Mouse (Mus musculus): ENCODE data around the gene F5. TPM values are rescaled to one million over a fixed set of nuclear protein-coding genes. Genes with fewer than 3 reads are reported as not detected.
A peak's percentile ranks its signal among the peaks of the same experiment; 100 is the strongest.

Gene F5
- 157 and 197 TPM in 2 replicates for total RNA-seq (2014; rRNA removed)
- polyA plus RNA-seq (2012; rRNA removed): 77.7 and 79.8 TPM in 2 replicates

DNA sequence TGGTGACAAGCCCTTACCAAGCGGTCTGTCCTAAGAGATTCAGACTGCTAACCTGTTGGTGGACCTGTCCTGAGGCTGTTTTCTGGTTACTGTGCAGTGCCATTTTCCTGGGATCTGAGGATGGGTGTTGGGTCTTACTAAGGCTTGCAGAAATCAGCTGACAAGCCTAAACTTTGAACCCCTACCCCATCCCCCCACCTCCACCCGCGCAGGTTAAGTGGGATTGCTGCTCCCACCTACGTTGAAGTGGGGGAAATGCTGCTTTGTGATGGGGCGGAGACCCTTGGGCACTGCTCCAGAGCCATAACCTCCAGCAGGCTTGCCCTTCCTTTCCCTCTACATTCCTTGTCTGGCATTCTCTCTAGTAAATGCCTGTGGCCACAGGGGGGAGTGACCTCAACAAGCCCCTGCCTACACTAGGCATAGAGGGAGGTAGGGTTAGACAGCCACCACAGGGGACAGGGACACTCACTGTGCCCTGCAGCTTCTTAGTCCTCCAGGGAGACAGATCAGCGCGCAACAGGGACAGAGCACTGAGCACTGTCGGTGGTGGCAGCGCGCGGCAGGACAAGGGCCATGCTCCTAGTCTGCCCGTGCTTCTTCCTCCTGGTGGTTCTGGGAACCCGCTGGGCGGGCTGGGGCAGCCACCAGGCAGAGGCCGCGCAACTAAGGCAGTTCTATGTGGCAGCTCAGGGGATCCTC is at the start of gene F5:
Gene F5 (plus strand): TSS at position 452 of the 702 bp plus-strand sequence.
- Histone ChIP-seq H3K79me2 (ENCODE audit: control insufficient read depth, insufficient read depth, low read length) (peaks cover 6% of the 10 kb centered on the region; the same call in 1 of the 2 replicates), H3K27ac (replicated peaks; ENCODE audit: insufficient read depth, low read depth, low read length) (peak within 1 kb of the TSS; percentile 93), H3K4me1 (ENCODE audit: control insufficient read depth, insufficient read depth, low read length) (peaks cover 14% of the 10 kb centered on the region), H3K4me3 (ENCODE audit: insufficient read depth, low read depth, low read length) (peak within 1 kb of the TSS; percentile 64), H3K27me3 (ENCODE audit: control insufficient read depth, insufficient read depth, low read length) (no peaks in the 10 kb centered on the region), H3K9ac (ENCODE audit: low read depth, low read length) (peak within 1 kb of the TSS; percentile 86), H3K36me3 (ENCODE audit: control insufficient read depth, insufficient read depth, low read length) (peaks cover 14% of the 10 kb centered on the region)
- WGBS: 6% methylated on average over 16 of the region's 16 CpGs
- peak; percentile 46; the same call in 1 of the 2 replicates for TF ChIP-seq POLR2A (IDR thresholded peaks at IDR 0.05; ENCODE audit: extremely low read depth, insufficient read depth, low read length)
- TF ChIP-seq CTCF (IDR thresholded peaks at IDR 0.05; ENCODE audit: low read depth, low read length): 0 out of 2 replicates have a peak, but pooled peaks have one; percentile 4
- peak; percentile 82 for DNase-seq (ENCODE audit: extremely low read depth, low read depth, low spot score)

DNA sequence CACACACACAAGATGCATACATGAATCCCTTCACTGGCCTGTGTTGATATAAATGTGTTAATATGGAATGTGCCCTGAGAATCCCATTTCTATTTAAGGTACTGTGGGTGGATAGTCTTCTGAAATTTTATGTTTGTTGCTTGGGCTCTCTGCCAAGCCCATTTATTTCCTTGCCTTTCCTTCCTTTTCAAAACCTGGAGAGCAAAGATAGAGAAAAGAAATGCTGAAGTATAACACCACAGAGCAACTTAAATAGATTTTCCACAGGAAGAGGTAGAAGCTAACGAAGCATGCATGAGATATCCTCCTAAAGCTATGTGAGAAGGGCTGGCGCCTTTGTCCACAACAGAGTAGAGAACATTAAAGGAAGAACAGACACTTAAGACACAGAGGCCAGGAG is 41.9 kb upstream of the F5 start:
- Histone ChIP-seq H3K27ac (replicated peaks; ENCODE audit: insufficient read depth, low read depth, low read length) (no peak overlapping the region), H3K4me3 (ENCODE audit: insufficient read depth, low read depth, low read length) (no peak overlapping the region), H3K4me1 (ENCODE audit: control insufficient read depth, insufficient read depth, low read length) (no peaks in the 10 kb centered on the region; the same call in 1 of the 2 replicates), H3K27me3 (ENCODE audit: control insufficient read depth, insufficient read depth, low read length) (no peaks in the 10 kb centered on the region), H3K79me2 (ENCODE audit: control insufficient read depth, insufficient read depth, low read length) (no peaks in the 10 kb centered on the region), H3K36me3 (ENCODE audit: control insufficient read depth, insufficient read depth, low read length) (no peaks in the 10 kb centered on the region), H3K9ac (ENCODE audit: low read depth, low read length) (no peak overlapping the region)
- DNase-seq (ENCODE audit: extremely low read depth, low read depth, low spot score): no peak
- 78% methylated on average over 2 of the region's 2 CpGs for WGBS
- TF ChIP-seq CTCF (IDR thresholded peaks at IDR 0.05; ENCODE audit: low read depth, low read length) (no peak), POLR2A (IDR thresholded peaks at IDR 0.05; ENCODE audit: extremely low read depth, insufficient read depth, low read length) (no peak)

DNA sequence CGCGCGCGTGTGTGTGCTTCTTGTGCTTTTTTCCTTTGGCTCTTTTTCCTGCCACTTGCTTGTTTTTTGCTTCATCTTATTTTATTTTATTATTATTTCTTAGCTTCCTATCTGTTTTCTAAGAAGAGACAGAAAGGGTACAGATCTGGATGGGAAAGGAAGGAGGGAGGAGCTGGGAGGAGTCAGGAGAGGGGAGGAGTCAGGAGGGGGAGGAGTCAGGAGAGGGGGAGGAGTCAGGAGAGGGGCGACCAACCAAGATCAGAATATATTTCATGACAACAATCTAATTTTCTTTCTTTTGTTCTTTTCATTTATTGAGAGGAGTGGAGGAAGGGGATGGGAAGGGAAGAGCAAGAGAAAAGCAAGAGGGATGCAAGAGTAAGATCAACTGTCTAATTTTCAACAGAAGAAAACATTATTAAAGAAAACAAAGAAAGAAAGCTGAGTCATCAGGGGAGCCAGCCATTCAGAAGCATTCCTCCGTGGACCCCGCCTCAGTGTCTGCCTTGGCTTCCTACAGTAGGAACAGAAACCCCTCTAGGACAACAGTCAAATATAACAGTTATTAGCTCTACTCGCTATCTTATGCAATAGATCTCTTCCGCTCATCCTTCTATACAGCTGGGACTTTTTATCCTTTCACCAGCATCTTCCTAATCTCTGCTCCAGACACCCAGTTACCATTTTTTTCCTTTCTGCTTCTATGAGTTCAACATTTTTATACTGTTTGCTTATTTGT is 40.9 kb upstream of the F5 start:
- no peak overlapping the region for H3K4me3 ChIP-seq (ENCODE audit: insufficient read depth, low read depth, low read length)
- H3K79me2 ChIP-seq (ENCODE audit: control insufficient read depth, insufficient read depth, low read length): no peaks in the 10 kb centered on the region
- H3K27ac ChIP-seq (replicated peaks; ENCODE audit: insufficient read depth, low read depth, low read length): no peak overlapping the region
- no peaks in the 10 kb centered on the region; the same call in 1 of the 2 replicates for H3K4me1 ChIP-seq (ENCODE audit: control insufficient read depth, insufficient read depth, low read length)
- TF ChIP-seq POLR2A (IDR thresholded peaks at IDR 0.05; ENCODE audit: extremely low read depth, insufficient read depth, low read length) (no peak), CTCF (IDR thresholded peaks at IDR 0.05; ENCODE audit: low read depth, low read length) (no peak)
- no peaks in the 10 kb centered on the region for H3K27me3 ChIP-seq (ENCODE audit: control insufficient read depth, insufficient read depth, low read length)
- DNase-seq (ENCODE audit: extremely low read depth, low read depth, low spot score): no peak
- WGBS: 94% methylated on average over 9 of the region's 9 CpGs
- H3K9ac ChIP-seq (ENCODE audit: low read depth, low read length): no peak overlapping the region
- H3K36me3 ChIP-seq (ENCODE audit: control insufficient read depth, insufficient read depth, low read length): no peaks in the 10 kb centered on the region

DNA sequence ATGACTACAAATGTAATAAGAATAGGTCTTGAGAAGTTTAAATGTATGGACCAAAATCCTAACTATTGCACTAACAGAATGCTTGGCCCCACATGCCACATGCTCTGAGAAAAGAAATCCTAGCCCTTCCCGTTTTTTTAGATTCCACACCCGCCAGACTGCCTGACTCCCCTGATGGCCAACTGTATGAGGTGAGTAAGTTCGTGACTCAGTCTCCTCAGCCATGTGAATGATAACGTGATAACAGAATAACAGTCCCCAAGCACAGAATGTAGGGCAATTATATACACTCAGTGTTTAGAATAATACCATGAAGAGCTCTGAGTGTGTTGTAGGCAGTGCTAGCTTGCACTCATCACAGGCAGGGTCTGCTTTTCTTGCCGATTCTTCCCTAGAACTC is 37.4 kb upstream of the F5 start:
- Histone ChIP-seq H3K9ac (ENCODE audit: low read depth, low read length) (no peak overlapping the region), H3K36me3 (ENCODE audit: control insufficient read depth, insufficient read depth, low read length) (no peaks in the 10 kb centered on the region), H3K27ac (replicated peaks; ENCODE audit: insufficient read depth, low read depth, low read length) (no peak overlapping the region), H3K4me1 (ENCODE audit: control insufficient read depth, insufficient read depth, low read length) (no peaks in the 10 kb centered on the region; the same call in 1 of the 2 replicates), H3K79me2 (ENCODE audit: control insufficient read depth, insufficient read depth, low read length) (no peaks in the 10 kb centered on the region), H3K4me3 (ENCODE audit: insufficient read depth, low read depth, low read length) (no peak overlapping the region), H3K27me3 (ENCODE audit: control insufficient read depth, insufficient read depth, low read length) (no peaks in the 10 kb centered on the region)
- TF ChIP-seq CTCF (IDR thresholded peaks at IDR 0.05; ENCODE audit: low read depth, low read length): no peak
- TF ChIP-seq POLR2A (IDR thresholded peaks at IDR 0.05; ENCODE audit: extremely low read depth, insufficient read depth, low read length): no peak
- no peak for DNase-seq (ENCODE audit: extremely low read depth, low read depth, low spot score)
- 87% methylated on average over 5 of the region's 5 CpGs for WGBS

DNA sequence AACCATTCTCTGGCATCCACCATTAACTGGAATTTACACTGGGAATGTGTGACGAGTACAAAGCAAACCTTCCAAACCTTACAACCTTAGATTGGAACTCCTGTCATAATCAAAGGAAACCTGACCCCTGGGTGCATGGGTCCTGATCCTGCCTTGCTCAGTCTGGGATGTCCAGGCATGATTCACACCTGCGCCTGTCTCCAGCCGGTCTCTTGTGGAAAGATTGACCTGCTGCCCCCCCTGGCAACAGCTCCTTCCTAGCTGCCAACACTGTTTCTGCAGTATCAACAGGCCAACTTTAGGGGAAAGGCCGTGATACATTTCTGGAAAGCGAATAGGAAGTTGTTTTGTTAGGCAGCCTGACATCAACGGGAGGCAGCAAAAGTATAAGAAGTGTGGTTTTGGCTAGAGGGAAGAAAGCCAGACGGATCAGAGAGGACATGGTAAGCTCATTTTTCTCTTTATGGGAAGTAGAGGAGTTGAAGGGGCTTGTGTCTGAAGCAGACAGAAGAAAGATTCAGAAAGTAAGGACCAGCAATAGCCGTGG is 36.6 kb upstream of the F5 start, which contains the start of gene Selp:
Gene Selp (plus strand): TSS at position 318 of the 547 bp plus-strand sequence.
- Histone ChIP-seq H3K27ac (replicated peaks; ENCODE audit: insufficient read depth, low read depth, low read length) (no peak within 1 kb of the TSS), H3K4me1 (ENCODE audit: control insufficient read depth, insufficient read depth, low read length) (no peaks in the 10 kb centered on the region), H3K79me2 (ENCODE audit: control insufficient read depth, insufficient read depth, low read length) (no peaks in the 10 kb centered on the region), H3K4me3 (ENCODE audit: insufficient read depth, low read depth, low read length) (no peak within 1 kb of the TSS), H3K9ac (ENCODE audit: low read depth, low read length) (no peak within 1 kb of the TSS), H3K27me3 (ENCODE audit: control insufficient read depth, insufficient read depth, low read length) (no peaks in the 10 kb centered on the region), H3K36me3 (ENCODE audit: control insufficient read depth, insufficient read depth, low read length) (no peaks in the 10 kb centered on the region)
- 62% methylated on average over 8 of the region's 8 CpGs for WGBS
- DNase-seq (ENCODE audit: extremely low read depth, low read depth, low spot score): no peak
- TF ChIP-seq CTCF (IDR thresholded peaks at IDR 0.05; ENCODE audit: low read depth, low read length) (no peak), POLR2A (IDR thresholded peaks at IDR 0.05; ENCODE audit: extremely low read depth, insufficient read depth, low read length) (no peak)

Measured in liver, adult 2 months (tissue).